Mouse (Mus musculus) Patski (cell line): ENCODE measurements around the gene Lypd5. TPM values are rescaled to one million over a fixed set of nuclear protein-coding genes. Genes with fewer than 3 reads are reported as not detected.
A peak's percentile ranks its signal among the peaks of the same experiment; 100 is the strongest.

Experiments
- ATAC-seq: fragments of 100-300 bp; one replicate; pipeline ENCODE4 v1.8.0; 2021
- CTCF ChIA-PET: fragments of 350-600 bp; sonication (Branson Sonifier 250); formaldehyde crosslinking; loops from one replicate; lab custom pipeline; 2022; ENCODE audit warnings: inconsistent platforms; lab: Charles Lee
- POLR2A ChIA-PET: fragments of 350-600 bp; sonication (Branson Sonifier 250); formaldehyde crosslinking; loops from one replicate; lab custom pipeline; 2022; ENCODE audit warnings: antibody characterized with exemption, inconsistent platforms; lab: Charles Lee
- DNase-seq: peaks from one replicate; pipeline ENCODE4 v3.0.0-alpha.2; 2011; ENCODE audit warnings: low read depth, low spot score
- H3K27me3 ChIP-seq: fragments of 371-371 bp; one replicate; pipeline ENCODE4 v1.5.1; 2021
- CTCF ChIP-seq: fragments of 100-300 bp; IDR thresholded peaks from one replicate; pipeline ENCODE4 v1.5.1; 2021
- in situ Hi-C: fragments of 300-500 bp; cut with MboI; formaldehyde crosslinking; loops from 3 replicates; pipeline ENCODE4 v1.11.1; 2018; ENCODE audit warnings: low pct_unique_long_range_greater_than_20kb, mixed read lengths
- polyA plus RNA-seq: library from polyadenylated mRNA; unstranded; gene quantifications from one replicate; pipeline ENCODE4 v1.2.3, GENCODE M21; 2021

Gene Lypd5
- polyA plus RNA-seq, 1 experiment from 2014 or later: not detected

DNA sequence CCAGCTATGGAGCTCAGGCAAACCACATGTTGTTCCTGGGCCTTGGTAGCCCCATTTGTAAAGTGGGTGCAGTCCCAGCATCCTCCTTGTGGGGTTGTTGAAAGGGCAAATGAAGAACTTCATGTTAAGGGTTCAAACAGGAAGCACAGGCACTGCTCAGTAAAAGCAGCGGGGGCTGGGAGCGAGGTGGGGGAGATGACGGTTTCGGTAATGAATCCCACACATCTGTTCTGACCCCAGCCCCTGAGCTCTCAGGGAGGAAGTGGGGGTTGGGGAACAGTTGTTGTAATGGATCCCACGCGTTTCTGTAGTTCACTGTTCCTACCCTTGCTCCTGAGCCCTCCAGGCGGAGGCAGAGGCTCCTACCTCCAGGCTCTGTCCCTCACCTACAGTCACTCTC is 30.9 kb downstream of the Lypd5 start:
- ChIA-PET CTCF (no interaction called here), POLR2A (no interaction called here)
- in situ Hi-C loops: no loop called here
- H3K27me3 ChIP-seq: no peaks in the 10 kb centered on the region
- ATAC-seq (no peak), DNase-seq (no peak)
- no peak for TF ChIP-seq CTCF

GRCm38 (mm10) chr7:24380370-24380769 is 31.4 kb downstream of the Lypd5 start:
- in situ Hi-C loops: no loop called here
- no peak for ATAC-seq
- no peak for DNase-seq
- H3K27me3 ChIP-seq: no peaks in the 10 kb centered on the region
- no peak for TF ChIP-seq CTCF
- ChIA-PET POLR2A (no interaction called here), CTCF (no interaction called here)

- ATAC-seq (no peak), DNase-seq (no peak)
- ChIA-PET POLR2A (no interaction called here), CTCF (interaction anchor here (2.6 to 3.3 kb wide), 2 partner anchors 18 to 24 kb away, joined by 15 to 26 read pairs; no protein-coding TSS in a partner anchor)
- in situ Hi-C loops: no loop called here
- no peaks in the 10 kb centered on the region for H3K27me3 ChIP-seq
- TF ChIP-seq CTCF: no peak
Measured at GRCm38 (mm10) chr7:24382730-24383372, 33.9 kb downstream of the Lypd5 start.

GRCm38 (mm10) chr7:24384070-24384469 is 35.1 kb downstream of the Lypd5 start:
- ATAC-seq (no peak), DNase-seq (no peak)
- in situ Hi-C loops: no loop called here
- no peaks in the 10 kb centered on the region for H3K27me3 ChIP-seq
- no peak for TF ChIP-seq CTCF
- POLR2A ChIA-PET: interaction anchor here (1.4 kb wide), 1 partner anchor 19 kb away, joined by 4 read pairs; no protein-coding TSS in a partner anchor
- CTCF ChIA-PET: interaction anchor here (0.9 to 3.3 kb wide), 7 partner anchors 11 to 49 kb away, joined by 3 to 26 read pairs (median 5); partner anchors contain the start of gene Smg9

- in situ Hi-C loops: no loop called here
- no peaks in the 10 kb centered on the region for H3K27me3 ChIP-seq
- DNase-seq (no peak), ATAC-seq (peak; percentile 13)
- TF ChIP-seq CTCF: no peak
- ChIA-PET POLR2A (interaction anchor here (0.7 to 1.4 kb wide), 2 partner anchors 19 to 304 kb away, joined by 3 to 4 read pairs; no protein-coding TSS in a partner anchor), CTCF (interaction anchor here (0.9 to 3.3 kb wide), 8 partner anchors 11 to 49 kb away, joined by 3 to 26 read pairs (median 6); partner anchors contain the start of gene Smg9)
Measured at GRCm38 (mm10) chr7:24384827-24385226, 35.8 kb downstream of the Lypd5 start.

DNA sequence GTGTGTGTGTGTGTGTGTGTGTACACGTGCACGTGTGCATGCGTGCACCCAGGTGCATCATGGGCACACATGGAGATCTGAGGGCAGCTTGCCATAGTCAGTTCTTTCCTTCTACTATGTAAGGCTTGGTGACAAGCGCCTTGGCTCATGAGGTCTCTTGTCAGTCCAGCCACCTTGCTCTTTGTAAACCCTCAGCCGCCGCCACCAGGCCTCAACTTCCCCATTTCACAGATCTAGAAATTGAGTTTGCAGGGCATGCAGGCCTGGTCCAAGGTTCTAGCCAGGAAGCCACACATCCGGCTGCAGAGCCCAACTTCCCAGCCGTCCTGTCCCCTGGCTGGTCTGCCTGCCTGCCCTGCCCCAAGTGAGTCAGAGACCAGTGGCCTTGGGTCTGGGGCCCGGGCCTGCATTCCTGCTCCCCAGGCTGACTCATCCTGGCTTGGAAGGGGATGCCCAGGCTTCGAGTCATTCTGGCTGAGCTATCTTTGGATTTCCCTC is 38.1 kb downstream of the Lypd5 start:
- no peaks in the 10 kb centered on the region for H3K27me3 ChIP-seq
- CTCF ChIA-PET: interaction anchor here (1.4 kb wide), 1 partner anchor 20 kb away, joined by 4 read pairs; no protein-coding TSS in a partner anchor
- POLR2A ChIA-PET: interaction anchor here (0.6 to 1.5 kb wide), 3 partner anchors 10 to 272 kb away, joined by 3 to 4 read pairs (median 3); partner anchors contain the start of gene Smg9
- no peak for TF ChIP-seq CTCF
- ATAC-seq (peak; percentile 99), DNase-seq (peak; percentile 80)
- in situ Hi-C loops: no loop called here

- CTCF ChIA-PET: interaction anchor here (1.4 kb wide), 1 partner anchor 9 kb away, joined by 4 read pairs; the partner anchor contains the start of gene Smg9
- no peaks in the 10 kb centered on the region for H3K27me3 ChIP-seq
- in situ Hi-C loops: no loop called here
- DNase-seq: no peak
- POLR2A ChIA-PET: no interaction called here
- TF ChIP-seq CTCF: no peak
- ATAC-seq: no peak
Measured at GRCm38 (mm10) chr7:24389516-24390187, 40.7 kb downstream of the Lypd5 start.

DNA sequence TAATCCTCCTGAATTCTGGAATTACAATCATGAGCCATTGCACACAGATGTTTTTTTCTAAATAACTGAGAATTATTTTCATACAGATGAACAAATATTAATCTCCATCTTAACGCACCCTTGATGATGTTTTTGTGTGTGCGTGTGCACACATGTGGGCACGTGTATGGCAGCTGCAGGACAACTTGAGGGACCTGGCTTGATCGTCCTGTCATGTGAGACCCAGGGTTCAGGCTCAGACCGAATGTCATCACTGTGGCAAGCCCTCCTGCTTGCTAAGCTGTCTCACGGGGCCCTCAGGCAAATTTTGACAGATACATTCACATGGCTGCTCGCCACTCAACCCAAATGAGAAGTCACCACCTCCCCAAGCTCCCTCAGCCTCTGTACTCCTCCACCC is 41.5 kb downstream of the Lypd5 start:
- in situ Hi-C loops: no loop called here
- POLR2A ChIA-PET: no interaction called here

GRCm38 (mm10) chr7:24391077-24391476 is 42.1 kb downstream of the Lypd5 start:
- ATAC-seq (no peak), DNase-seq (no peak)
- TF ChIP-seq CTCF: no peak
- CTCF ChIA-PET: no interaction called here
- no peaks in the 10 kb centered on the region for H3K27me3 ChIP-seq
- POLR2A ChIA-PET: no interaction called here
- in situ Hi-C loops: no loop called here

More for the DNA sequence above, 41.5 kb downstream of the Lypd5 start:
- no peak for DNase-seq
- TF ChIP-seq CTCF: no peak
- ATAC-seq: no peak
- CTCF ChIA-PET: interaction anchor here (1.4 kb wide), 1 partner anchor 9 kb away, joined by 4 read pairs; the partner anchor contains the start of gene Smg9
- no peaks in the 10 kb centered on the region for H3K27me3 ChIP-seq

- ChIA-PET POLR2A (no interaction called here), CTCF (no interaction called here)
- DNase-seq (no peak), ATAC-seq (no peak)
- in situ Hi-C loops: no loop called here
- TF ChIP-seq CTCF: no peak
- no peaks in the 10 kb centered on the region for H3K27me3 ChIP-seq
Measured at GRCm38 (mm10) chr7:24391687-24392086, 42.7 kb downstream of the Lypd5 start.

- in situ Hi-C loops: no loop called here
- no peak for DNase-seq
- ATAC-seq: no peak
- CTCF ChIA-PET: interaction anchor here (2.8 kb wide), 1 partner anchor 9 kb away, joined by 10 read pairs; no protein-coding TSS in a partner anchor
- POLR2A ChIA-PET: no interaction called here
- H3K27me3 ChIP-seq: no peaks in the 10 kb centered on the region
- no peak for TF ChIP-seq CTCF
Measured at GRCm38 (mm10) chr7:24394054-24394453, 45.1 kb downstream of the Lypd5 start.
